Mouse (Mus musculus) forebrain, embryonic 10.5 days (tissue): ENCODE results near the gene Spryd4. TPM values are rescaled to one million over a fixed set of nuclear protein-coding genes. Genes with fewer than 3 reads are reported as not detected.
"Not testable (repeated sequence)": the region's sequence is repeated elsewhere in the genome, so short reads cannot be mapped to it uniquely, and the experiment has no call there.

Experiments used
- DNase-seq: peaks from one replicate; pipeline ENCODE4 v3.0.0-alpha.2; 2017; ENCODE audit warnings: low spot score; ENCODE audit errors: extremely low spot score
- H3K27ac ChIP-seq: fragments of 300-500 bp; sonication (generic); 2 replicates; pipeline ENCODE4 v1.5.1; 2016; ENCODE audit warnings: mild to moderate bottlenecking
- H3K27me3 ChIP-seq: fragments of 300-500 bp; sonication (generic); 2 replicates; pipeline ENCODE4 v1.6.1; 2016; ENCODE audit warnings: mild to moderate bottlenecking; ENCODE audit not compliant: poor library complexity, severe bottlenecking
- H3K36me3 ChIP-seq: fragments of 300-500 bp; sonication (generic); replicated peaks from 2 replicates; pipeline ENCODE4 v1.6.1; 2016; ENCODE audit warnings: mild to moderate bottlenecking, moderate library complexity
- H3K4me1 ChIP-seq: fragments of 300-500 bp; sonication (generic); 2 replicates; pipeline ENCODE4 v1.6.1; 2016
- H3K4me3 ChIP-seq: fragments of 300-500 bp; sonication (generic); 2 replicates; pipeline ENCODE4 v1.5.1; 2016; ENCODE audit warnings: mild to moderate bottlenecking, moderate library complexity
- H3K9me3 ChIP-seq: fragments of 300-500 bp; sonication (generic); 2 replicates; pipeline ENCODE4 v1.6.1; 2016; ENCODE audit warnings: mild to moderate bottlenecking, moderate library complexity
- WGBS: fragments of 180-500 bp; shearing (Covaris S2); methylation state at CpG from one replicate; pipeline ENCODE4 v1.1.7; 2016; 5-methylcytosine and 5-hydroxymethylcytosine counted together
- polyA plus RNA-seq: library from polyadenylated mRNA; unstranded; fragments of >200 nt; fragmentation: Nextera tagmentation; extraction: Ambion mirVana; gene quantifications from 2 replicates; pipeline ENCODE4 v1.2.1, GENCODE M21; 2016

Gene Spryd4
- polyA plus RNA-seq, 1 experiment from 2014 or later: 29.9 TPM

- H3K4me1 ChIP-seq: peaks cover 22% of the 10 kb centered on the region
- no peak for DNase-seq
- no peaks in the 10 kb centered on the region for H3K36me3 ChIP-seq
- WGBS: 91% methylated on average over 6 of the region's 6 CpGs
- H3K27me3 ChIP-seq: peaks cover 40% of the 10 kb centered on the region
- no peak overlapping the region for H3K27ac ChIP-seq
- H3K9me3 ChIP-seq: no peaks in the 10 kb centered on the region
- no peak overlapping the region; the same call in 1 of the 2 replicates for H3K4me3 ChIP-seq
Observed at GRCm38 (mm10) chr10:128193113-128193512, 18.5 kb downstream of the Spryd4 start.

DNA sequence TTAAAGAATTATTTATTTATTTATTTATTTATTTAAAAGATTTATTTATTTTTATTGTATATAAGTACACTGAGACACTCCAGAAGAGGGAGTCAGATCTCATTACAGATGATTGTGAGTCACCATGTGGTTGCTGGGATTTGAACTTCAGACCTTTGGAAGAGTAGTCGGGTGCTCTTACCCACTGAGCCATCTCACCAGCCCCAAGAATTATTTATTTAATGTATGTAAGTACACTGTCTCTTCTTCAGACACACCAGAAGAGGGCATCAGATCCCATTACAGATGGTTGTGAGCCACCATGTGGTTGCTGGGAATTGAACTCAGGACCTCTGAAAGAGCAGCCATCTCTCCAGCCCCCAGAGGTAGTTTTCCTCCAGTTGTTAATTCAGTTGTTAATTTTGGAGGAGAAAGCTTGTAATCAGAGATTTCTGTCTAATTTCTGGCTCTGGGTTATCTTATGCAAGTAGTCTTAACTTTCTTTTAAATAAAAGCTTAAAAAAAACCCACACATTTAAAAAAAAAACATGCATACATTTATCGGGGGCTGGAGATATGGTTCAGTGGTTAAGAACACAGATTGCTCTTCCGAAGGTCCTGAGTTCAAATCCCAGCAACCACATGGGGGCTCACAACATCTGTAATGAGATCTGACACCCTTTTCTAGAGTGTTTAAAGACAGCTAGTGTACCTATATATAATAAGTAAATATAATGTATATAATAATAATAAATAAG lies 19.4 kb downstream of the Spryd4 start:
- WGBS: 95% methylated on average over 3 of the region's 3 CpGs
- not testable (repeated sequence) for H3K27ac ChIP-seq

DNA sequence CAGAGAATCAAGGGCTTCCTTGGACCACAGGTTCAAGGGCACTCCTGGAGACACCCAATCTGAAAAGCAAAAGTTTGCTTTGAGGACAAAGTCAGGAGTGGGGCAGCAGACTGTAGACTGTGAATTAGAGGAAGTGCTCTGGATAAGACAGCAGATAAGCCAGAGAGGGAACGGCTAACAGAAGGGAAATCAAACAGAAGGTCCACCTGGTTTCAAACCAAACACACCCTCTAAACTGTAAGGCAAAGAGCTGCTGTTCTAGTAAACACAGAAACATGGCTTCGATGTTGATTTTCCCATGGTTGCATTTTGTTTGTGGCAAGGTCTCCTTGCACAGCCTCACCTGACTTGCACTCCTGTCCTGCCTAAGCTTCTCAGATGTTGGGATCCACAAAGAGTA lies 20.1 kb downstream of the Spryd4 start:
- H3K27ac ChIP-seq: no peak overlapping the region
- H3K4me3 ChIP-seq: no peak overlapping the region
- no peaks in the 10 kb centered on the region for H3K36me3 ChIP-seq
- H3K9me3 ChIP-seq: no peaks in the 10 kb centered on the region
- H3K27me3 ChIP-seq: peaks cover 32% of the 10 kb centered on the region
- WGBS: 84% methylated on average over 2 of the region's 2 CpGs
- no peak for DNase-seq
- peaks cover 22% of the 10 kb centered on the region for H3K4me1 ChIP-seq

More for the DNA sequence above, 19.4 kb downstream of the Spryd4 start:
- DNase-seq, H3K36me3 ChIP-seq, H3K4me3 ChIP-seq, H3K9me3 ChIP-seq: not testable (repeated sequence)
- H3K4me1 ChIP-seq: peaks cover 22% of the 10 kb centered on the region
- H3K27me3 ChIP-seq: peaks cover 40% of the 10 kb centered on the region

DNA sequence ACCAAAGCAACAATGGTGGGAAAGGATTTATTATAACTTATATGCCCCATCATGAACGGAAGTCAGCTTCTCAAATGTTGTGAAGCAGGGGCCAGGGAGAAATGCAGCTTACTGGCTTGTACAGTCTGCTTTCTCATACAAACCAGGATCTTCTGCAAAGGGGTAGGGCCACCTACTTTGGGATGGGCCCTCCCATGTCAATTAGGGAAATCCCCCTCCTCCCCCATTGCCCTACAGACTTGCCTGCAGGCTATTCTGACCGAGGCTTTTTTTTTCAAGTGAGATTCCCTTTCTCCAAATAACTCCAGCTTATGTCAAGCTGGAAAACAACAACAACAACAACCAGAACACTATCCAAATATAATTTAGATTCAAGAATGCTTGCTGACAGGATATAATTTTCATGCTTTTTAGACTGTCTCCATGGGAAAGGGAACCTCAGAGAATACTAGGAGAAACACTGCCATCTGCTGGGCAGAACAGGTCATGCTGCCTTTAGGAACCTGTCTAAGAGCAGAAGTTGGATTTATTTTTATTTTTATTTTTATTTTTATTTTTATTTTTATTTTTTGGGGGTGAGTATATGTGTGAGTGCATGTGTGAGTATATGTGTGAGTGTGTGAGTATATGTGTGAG lies 23.2 kb downstream of the Spryd4 start:
- Histone ChIP-seq H3K36me3 (no peaks in the 10 kb centered on the region), H3K4me3 (no peak overlapping the region), H3K27ac (no peak overlapping the region), H3K4me1 (no peaks in the 10 kb centered on the region), H3K9me3 (no peaks in the 10 kb centered on the region), H3K27me3 (peaks cover 9% of the 10 kb centered on the region)
- DNase-seq: peak; percentile 46
- 50% methylated on average over 2 of the region's 2 CpGs for WGBS

- Histone ChIP-seq H3K27me3 (peaks cover 4% of the 10 kb centered on the region; the same call in 1 of the 2 replicates), H3K36me3 (no peaks in the 10 kb centered on the region), H3K4me3 (no peak overlapping the region), H3K27ac (no peak overlapping the region), H3K9me3 (no peaks in the 10 kb centered on the region), H3K4me1 (no peaks in the 10 kb centered on the region)
- 71% methylated on average over 5 of the region's 5 CpGs for WGBS
- DNase-seq: no peak
Observed at GRCm38 (mm10) chr10:128187181-128187605, 24.4 kb downstream of the Spryd4 start.

GRCm38 (mm10) chr10:128185959-128186358 lies 25.6 kb downstream of the Spryd4 start:
- Histone ChIP-seq H3K27ac (no peak overlapping the region), H3K27me3 (no peaks in the 10 kb centered on the region), H3K4me3 (no peak overlapping the region), H3K4me1 (no peaks in the 10 kb centered on the region), H3K9me3 (no peaks in the 10 kb centered on the region), H3K36me3 (no peaks in the 10 kb centered on the region)
- WGBS: 44% methylated on average over 2 of the region's 2 CpGs
- peak; percentile 85 for DNase-seq

DNA sequence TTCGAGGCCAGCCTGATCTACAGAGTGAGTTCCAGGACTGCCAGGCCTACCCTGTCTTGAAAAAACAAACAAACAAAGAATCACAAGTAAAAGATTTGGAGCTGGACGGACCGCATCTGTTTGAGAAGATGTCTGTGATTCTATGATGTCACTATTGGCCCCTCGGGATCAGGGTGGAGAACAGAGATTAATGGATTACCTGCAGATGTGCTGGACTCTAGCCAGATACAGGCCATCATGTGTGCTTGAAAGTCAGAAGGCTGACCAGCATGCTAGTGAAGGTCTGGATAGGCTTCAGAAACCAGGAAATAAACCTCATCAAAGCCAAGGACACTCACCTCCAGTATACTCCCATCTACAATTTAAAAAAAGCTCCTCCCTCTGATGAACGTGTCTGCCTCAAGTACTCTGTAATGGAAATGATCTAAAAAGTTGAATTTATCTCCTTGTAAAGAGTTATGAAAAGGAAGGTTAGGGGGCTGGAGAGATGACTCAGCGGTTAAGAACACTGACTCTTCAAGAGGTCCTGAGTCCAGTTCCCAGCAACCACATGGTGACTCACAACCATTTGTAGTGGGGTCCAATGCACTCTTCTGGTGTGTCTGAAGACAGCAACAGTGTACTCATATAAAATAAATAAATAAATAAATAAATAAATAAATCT lies 26.2 kb downstream of the Spryd4 start:
- no peak for DNase-seq
- H3K27ac ChIP-seq: no peak overlapping the region
- 90% methylated on average over 6 of the region's 6 CpGs for WGBS
- H3K27me3 ChIP-seq: no peaks in the 10 kb centered on the region
- no peaks in the 10 kb centered on the region for H3K4me1 ChIP-seq
- no peaks in the 10 kb centered on the region for H3K36me3 ChIP-seq
- no peak overlapping the region for H3K4me3 ChIP-seq
- no peaks in the 10 kb centered on the region for H3K9me3 ChIP-seq

DNA sequence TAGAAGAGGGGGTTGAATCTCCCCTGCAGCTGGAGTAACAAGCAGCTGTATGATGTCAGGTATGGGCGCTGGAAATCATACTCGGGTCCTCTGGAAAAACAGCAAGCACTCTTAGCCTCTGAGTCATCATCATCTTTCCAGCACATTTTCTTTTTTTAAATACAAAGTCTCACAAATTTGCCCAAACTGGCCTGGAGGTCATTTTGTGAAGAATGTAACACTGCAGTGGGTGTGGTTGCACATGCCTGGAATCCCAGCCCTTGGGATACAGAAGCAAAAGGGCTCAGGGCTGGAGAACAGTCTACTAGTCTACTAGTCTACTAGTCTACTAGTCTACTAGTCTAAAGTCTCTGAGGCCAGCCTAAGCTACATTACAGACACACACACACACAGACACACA lies 27.3 kb downstream of the Spryd4 start:
- Histone ChIP-seq H3K27me3 (no peaks in the 10 kb centered on the region), H3K9me3 (no peaks in the 10 kb centered on the region), H3K36me3 (no peaks in the 10 kb centered on the region), H3K27ac (no peak overlapping the region), H3K4me1 (peaks cover 10% of the 10 kb centered on the region), H3K4me3 (no peak overlapping the region)
- no peak for DNase-seq
- WGBS: 93% methylated on average over 2 of the region's 2 CpGs

DNA sequence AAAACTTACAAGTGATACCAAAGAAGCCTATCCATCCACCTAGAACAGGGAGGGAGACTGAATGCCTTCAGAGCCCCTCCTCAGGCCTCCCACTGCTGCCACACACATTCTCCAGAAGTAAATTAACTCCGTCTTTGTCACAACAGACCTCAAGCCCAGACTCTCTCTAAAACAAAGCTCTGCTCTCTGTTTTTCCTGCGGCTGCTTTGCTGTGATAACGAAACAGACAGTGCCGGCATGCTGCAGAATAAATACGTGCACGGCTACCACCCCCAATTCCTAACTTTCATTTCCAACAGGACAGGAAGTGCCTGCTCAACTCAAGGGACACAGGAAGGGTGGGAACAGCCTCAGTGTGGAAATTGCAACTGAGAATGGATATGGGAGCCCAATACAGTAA lies 31.6 kb downstream of the Spryd4 start, which contains the start of gene Rbms2:
Gene Rbms2, minus strand, starts transcription at position 309 of the 400 bp plus-strand sequence.
- 4% methylated on average over 6 of the region's 6 CpGs for WGBS
- Histone ChIP-seq H3K27ac (peak within 1 kb of the TSS; percentile 53), H3K4me3 (peak within 1 kb of the TSS; percentile 27), H3K4me1 (peaks cover 20% of the 10 kb centered on the region), H3K9me3 (no peaks in the 10 kb centered on the region), H3K27me3 (no peaks in the 10 kb centered on the region), H3K36me3 (no peaks in the 10 kb centered on the region)
- no peak for DNase-seq

DNA sequence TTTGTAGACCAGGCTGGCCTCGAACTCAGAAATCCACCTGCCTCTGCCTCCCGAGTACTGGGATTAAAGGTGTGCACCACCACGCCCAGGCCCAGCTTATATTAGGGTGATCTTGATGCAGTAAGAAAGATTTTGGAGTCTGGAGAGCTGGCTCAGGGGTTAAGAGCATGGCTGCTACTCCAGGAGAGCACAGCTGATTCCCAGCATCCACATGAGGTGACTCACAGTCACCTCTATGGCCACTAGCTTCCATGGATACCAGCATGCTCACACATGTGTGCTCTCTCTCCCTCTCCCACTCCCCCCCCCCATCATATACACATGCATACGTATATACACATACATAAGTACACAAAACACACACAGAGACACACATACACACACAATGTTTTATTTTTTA lies 34.3 kb downstream of the Spryd4 start:
- no peak overlapping the region for H3K4me3 ChIP-seq
- H3K9me3 ChIP-seq: no peaks in the 10 kb centered on the region
- no peaks in the 10 kb centered on the region for H3K27me3 ChIP-seq
- peaks cover under 1% of the 10 kb centered on the region; the same call in 1 of the 2 replicates for H3K36me3 ChIP-seq
- peaks cover 35% of the 10 kb centered on the region for H3K4me1 ChIP-seq
- 86% methylated on average over 4 of the region's 4 CpGs for WGBS
- DNase-seq: no peak
- no peak overlapping the region for H3K27ac ChIP-seq

DNA sequence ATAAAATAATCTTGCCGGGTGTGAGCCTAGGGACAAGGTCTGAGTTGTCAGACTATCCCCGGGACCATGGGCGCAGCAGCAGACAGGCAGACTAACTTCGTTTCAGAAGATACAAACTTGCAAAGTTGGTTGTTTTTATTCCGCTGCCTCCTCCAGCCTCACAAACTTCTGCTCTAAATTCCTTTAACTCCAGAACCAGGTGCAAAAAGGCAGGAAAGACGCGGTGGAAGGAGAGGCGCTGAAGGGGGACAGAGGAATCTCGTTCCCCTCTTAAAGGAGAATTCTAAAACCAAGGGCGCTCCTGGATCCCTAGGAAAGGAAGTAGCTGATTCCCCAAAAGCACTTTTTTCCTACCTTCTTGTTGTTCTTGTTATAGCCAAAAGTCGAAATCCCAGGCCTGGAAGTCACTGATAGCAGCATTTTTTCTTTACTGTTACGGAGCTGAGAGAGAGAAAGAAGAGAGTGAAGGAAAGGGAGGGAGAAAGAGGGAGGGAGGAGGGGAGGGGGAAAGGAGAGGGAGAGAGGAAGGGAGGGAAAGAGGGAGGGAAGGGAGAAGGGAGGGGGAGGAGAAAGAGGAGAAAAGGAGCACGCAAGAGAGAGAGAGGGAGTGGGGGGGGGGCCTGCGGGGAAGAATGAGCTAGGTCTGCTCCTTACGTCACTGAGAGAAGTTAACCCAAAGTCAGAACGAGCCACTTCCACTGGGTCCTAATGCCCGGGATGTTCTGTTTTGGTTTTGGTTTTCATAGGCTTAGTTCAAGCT lies 35.4 kb downstream of the Spryd4 start:
- H3K4me1 ChIP-seq: peaks cover 35% of the 10 kb centered on the region
- peak; percentile 86 for DNase-seq
- peaks cover 3% of the 10 kb centered on the region; the same call in 1 of the 2 replicates for H3K36me3 ChIP-seq
- H3K27me3 ChIP-seq: no peaks in the 10 kb centered on the region
- 1% methylated on average over 17 of the region's 17 CpGs for WGBS
- H3K4me3 ChIP-seq: peak overlapping the region; percentile 70
- H3K27ac ChIP-seq: peak overlapping the region; percentile 88
- no peaks in the 10 kb centered on the region for H3K9me3 ChIP-seq

DNA sequence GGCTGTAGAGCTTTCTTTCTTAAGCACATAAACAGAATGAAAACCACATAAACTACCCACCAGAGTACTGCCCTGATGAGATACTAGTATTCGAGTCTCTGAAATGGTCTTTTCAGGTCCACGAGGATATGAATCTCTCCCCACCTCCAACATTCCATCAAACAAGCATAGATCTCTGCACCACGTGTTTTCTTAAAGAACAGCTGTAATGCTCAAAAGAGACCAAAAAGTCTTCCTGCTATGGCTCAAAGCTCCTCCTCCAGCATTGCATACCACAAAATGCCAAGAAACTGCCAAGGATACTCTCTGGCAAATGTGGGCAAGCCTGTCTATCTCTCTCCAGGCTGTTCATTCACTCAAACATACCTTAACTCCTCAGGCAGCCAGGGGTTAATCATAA lies 36.3 kb downstream of the Spryd4 start:
- peaks cover 3% of the 10 kb centered on the region; the same call in 1 of the 2 replicates for H3K36me3 ChIP-seq
- H3K4me3 ChIP-seq: peak overlapping the region; percentile 70
- H3K4me1 ChIP-seq: peaks cover 35% of the 10 kb centered on the region
- DNase-seq: no peak
- H3K9me3 ChIP-seq: no peaks in the 10 kb centered on the region
- WGBS: 25% methylated on average over 3 of the region's 3 CpGs
- no peaks in the 10 kb centered on the region for H3K27me3 ChIP-seq
- H3K27ac ChIP-seq: peak overlapping the region; percentile 88
